Mouse (Mus musculus) heart, postnatal 36 days (tissue): ENCODE measurements around the gene Zfp385c. TPM values are rescaled to one million over a fixed set of nuclear protein-coding genes. Genes with fewer than 3 reads are reported as not detected.
A peak's percentile ranks its signal among the peaks of the same experiment; 100 is the strongest.

Source experiments
- DNase-seq, 2 experiments: peaks; one replicate each; pipeline ENCODE4 v3.0.0; 2021 to 2022
- intact Hi-C: fragments of 180-260 bp; cut with DNase I; formaldehyde crosslinking; loops from one replicate; pipeline ENCODE4 v1.15.1; 2025
- total RNA-seq, 2 experiments: library from RNA; stranded (reverse); gene quantifications; 2 replicates each; pipeline ENCODE4 v1.2.3; 2021

Gene Zfp385c
- total RNA-seq, result under 1 TPM in 1 of 2 experiments, not detected in 1; 0.28 TPM

DNA sequence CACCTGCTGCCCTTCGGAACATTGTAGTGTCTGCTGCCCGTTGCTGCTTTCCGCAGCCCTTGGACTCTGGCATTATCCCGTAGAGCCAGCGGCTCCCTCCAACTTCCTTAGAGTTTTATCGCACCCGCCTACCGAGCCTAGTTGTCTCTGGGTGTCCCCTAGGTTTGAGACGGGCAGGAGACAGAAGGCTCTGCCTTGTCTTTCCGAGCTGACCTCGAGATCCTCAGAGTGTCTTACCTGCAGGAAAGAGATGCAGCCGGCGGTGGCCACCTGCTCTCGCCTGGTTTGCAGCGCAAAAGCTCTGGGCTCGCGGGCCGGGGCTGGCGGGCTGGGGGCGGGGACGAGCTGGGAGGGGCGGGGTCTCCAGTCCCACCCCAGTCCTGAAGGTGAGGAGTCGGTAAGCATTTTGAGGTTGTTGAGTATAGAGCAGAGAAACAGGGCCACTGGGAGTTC is at the start of gene Zfp385c:
Gene Zfp385c (minus strand): TSS at position 292 of the 453 bp plus-strand sequence.
- intact Hi-C loops, result loop anchor here (10.0 kb wide), 1 partner anchor 337 kb away; the partner anchor contains the start of gene Hap1
- no peak for DNase-seq

DNA sequence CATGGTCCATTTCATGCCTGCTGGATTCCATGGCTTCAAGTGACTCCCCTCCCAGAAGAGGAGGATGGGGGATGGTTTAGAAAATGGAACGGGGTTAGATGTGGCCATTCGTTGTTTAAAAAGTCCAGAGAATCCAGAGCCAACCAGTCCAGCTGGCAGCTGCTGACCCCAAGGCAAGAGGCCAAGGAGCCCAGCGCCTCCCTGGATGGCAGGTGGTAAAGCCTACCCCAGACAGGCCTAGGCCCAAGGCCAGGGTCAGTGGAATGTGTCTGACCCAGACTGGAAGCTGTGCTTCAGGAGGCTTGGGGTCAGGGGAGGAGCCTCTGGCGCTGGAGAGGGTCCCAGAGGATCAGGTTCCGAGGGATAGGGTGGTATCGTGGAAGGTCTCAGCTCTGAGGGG is 49.1 kb upstream of the Zfp385c start:
- peak in 1 of 2 experiments; percentile 44 for DNase-seq
- intact Hi-C loops, result no loop called here

- intact Hi-C loops, result no loop called here
Observed at GRCm38 (mm10) chr11:100738749-100739148, 46.5 kb upstream of the Zfp385c start.

GRCm38 (mm10) chr11:100738066-100738604 is 45.9 kb upstream of the Zfp385c start, which contains the start of gene Rab5c:
TSS of gene Rab5c (minus strand) at chr11:100738215.
- peak; percentile 97 for DNase-seq
- intact Hi-C loops, result no loop called here

More at GRCm38 (mm10) chr11:100738749-100739148, 46.5 kb upstream of the Zfp385c start:
- DNase-seq, result no peak

GRCm38 (mm10) chr11:100737105-100737733 is 45.0 kb upstream of the Zfp385c start:
- intact Hi-C loops, result loop anchor here (2.0 kb wide), 1 partner anchor 14 kb away; no protein-coding TSS in a partner anchor
- DNase-seq, result no peak

GRCm38 (mm10) chr11:100736746-100737080 is 44.5 kb upstream of the Zfp385c start:
- intact Hi-C loops, result loop anchor here (2.0 kb wide), 1 partner anchor 14 kb away; no protein-coding TSS in a partner anchor
- no peak for DNase-seq

DNA sequence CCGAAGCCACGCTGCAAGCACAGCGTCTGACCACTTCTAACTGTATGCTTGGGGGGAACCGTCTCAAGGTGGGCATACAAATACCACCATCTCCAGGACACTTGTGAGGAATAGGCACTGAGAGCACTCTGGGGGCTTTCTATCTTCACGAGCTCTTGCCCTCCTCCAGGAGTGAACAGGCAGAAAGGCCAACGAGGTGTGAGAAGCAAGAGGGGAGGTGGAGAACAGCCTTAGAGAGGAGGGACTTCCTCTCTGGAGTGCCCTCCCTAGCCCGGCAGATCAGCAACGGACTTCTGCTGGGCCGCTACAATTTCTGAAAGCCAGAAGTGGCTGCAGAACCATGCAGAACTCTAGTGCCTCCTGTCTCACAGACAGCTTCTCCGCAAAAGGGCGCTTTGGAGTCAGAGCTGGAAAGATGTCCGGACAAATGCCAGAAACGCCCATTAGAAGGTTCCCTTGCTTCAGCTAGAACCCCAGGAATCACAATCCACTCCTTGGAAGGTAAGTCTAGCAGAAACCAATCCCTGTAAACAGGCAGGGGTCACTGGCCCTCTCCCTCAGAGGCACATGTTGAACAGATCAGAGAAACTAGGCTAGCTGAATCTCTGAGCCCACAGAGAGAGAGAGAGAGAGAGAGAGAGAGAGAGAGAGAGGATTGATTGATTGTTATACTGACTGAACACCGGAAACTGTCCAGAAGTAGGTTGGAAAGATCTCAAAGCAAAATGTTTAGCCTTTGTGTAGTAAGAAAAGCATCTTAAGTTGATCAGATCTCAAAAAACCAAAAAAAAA is 43.9 kb upstream of the Zfp385c start:
- no peak for DNase-seq
- intact Hi-C loops, result loop anchor here (2.0 kb wide), 1 partner anchor 13 kb away; no protein-coding TSS in a partner anchor

- intact Hi-C loops, result no loop called here
- no peak for DNase-seq
Observed at GRCm38 (mm10) chr11:100735134-100735865, 43.0 kb upstream of the Zfp385c start.

DNA sequence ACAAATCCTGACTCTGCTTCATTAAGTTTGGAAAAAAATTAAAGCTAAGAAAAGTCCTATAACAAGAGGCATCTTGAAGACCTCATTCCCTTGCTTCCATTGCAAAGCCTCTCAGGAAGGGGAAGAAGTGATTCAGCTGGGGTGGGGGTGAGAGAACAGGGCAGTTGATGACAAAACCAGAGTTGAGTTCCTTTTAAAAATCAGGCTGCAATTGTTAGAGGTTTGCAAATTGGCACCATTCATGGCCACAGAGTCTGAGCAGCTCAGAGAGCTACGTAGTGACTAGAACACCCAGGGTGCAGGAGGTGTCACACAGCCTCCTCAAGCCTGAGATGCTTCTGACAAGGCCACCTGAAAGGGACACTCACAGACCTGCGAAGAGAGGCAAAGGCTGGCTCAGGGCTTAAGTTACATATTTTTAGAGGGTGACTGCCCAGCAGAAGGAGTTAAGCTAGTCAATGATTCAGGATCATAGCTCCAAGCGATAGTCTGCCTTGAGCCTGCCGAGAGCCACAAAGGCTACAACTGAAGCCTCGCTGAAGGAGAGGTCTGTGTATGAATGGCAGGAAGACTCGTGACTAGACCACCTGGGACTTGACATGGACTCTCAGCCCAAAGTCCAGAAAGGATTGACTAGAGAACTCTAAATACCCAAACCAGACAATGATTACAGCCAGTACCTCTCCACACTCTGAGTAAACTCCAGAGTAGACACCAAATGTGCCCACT is 38.4 kb upstream of the Zfp385c start:
- intact Hi-C loops, result no loop called here
- no peak for DNase-seq

GRCm38 (mm10) chr11:100729976-100730375 is 37.7 kb upstream of the Zfp385c start:
- intact Hi-C loops, result no loop called here

DNA sequence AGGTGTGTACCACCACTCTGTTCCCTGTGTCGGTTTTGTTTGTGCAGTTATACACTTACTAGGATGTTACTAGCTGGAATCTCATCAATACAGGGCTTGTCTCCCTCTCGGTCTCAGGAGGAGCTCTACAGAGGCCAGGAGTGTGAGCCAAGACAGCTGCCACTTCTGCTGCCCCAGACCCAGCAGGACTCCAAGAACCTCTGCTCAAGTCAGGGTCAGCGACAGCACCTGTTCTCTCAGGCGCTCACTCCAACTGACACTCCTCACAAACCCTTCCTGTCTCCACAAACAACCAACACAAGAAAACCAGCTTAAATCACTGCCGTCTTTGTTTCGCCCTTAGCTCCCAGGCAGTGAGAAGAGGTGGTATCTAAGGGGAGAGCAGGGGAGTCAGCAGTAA is 36.3 kb upstream of the Zfp385c start:
- intact Hi-C loops, result no loop called here

More at GRCm38 (mm10) chr11:100729976-100730375, 37.7 kb upstream of the Zfp385c start:
- no peak for DNase-seq

DNA sequence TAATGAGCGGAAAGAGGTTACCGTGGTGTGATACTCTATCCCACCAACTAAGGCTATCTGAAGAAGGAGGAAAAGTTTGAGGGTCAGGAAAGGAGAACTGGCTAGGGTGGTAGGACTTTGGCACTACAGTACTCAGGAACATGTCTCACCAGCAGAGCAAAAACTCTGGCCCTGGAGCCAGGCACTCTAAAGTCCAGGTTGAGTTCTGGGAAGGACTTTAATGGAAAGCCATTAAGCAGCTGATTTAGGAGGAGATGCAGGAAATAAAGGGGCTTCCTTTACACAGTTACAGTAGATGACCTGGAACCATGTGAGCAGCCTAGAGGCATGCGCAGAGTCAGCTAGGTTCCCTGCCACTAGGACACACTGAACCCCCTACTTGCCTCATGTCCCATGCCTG is 34.9 kb upstream of the Zfp385c start:
- intact Hi-C loops, result no loop called here
- no peak for DNase-seq

More for the DNA sequence above, 36.3 kb upstream of the Zfp385c start:
- no peak for DNase-seq

DNA sequence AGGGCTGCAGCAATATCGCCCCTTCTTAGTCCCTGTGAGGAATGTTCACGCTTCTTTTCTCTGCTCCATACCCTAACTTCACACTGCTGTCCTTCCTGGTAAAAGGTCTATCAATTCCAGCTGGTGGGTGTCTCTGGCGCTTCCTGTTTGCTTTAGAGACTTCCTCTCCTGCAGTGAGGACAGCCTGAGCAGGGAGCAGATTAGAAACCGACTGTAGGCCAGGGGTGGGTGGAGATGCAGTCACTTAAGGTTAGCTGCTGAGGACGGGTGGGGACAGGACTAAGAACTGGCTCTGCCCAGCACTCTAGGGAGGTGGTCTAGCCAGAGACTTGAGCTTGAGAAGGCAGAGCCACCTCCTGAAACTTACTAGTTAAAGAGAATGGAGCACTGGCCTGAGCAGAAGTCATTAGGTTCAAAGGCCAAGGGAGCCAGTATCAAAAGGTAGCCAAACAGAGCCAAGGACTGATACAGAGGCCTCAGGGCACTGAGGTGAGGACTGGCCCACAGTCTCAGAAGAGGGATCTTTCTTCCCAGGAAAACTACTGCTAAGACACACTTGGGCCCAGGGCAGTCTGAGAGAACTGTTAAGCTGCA is 32.8 kb upstream of the Zfp385c start:
- DNase-seq, result peak in 1 of 2 experiments; percentile 52
- intact Hi-C loops, result loop anchor here (5.0 kb wide), 1 partner anchor 217 kb away; no protein-coding TSS in a partner anchor

DNA sequence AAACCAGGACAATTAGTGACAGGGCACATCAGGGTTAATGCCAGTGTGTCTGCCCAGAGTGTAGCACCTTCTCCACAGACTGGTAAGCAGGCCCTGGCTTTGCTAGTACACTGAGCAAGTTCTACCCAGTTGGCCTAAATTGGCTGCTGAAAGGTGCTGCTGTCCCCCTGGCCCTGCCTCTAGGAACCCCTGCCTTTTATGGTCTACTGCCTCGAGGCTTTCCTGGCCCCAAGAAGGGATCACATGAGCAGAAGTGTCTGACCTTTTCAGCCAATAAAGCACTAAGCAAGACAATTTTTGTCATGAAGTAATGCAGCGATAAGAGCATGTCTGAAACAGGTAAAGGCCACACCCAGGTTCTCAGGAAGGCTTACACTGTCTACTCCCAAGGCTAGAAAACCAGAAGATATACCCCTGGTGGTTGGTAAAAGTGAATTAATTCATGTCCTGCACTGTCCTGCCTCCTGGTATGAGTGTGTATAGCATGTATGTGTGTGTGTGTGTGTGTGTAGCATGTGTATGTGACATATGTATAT is 30.3 kb upstream of the Zfp385c start:
- DNase-seq, result no peak
- intact Hi-C loops, result loop anchor here (2.0 to 5.0 kb wide), 2 partner anchors 14 to 220 kb away; no protein-coding TSS in a partner anchor

DNA sequence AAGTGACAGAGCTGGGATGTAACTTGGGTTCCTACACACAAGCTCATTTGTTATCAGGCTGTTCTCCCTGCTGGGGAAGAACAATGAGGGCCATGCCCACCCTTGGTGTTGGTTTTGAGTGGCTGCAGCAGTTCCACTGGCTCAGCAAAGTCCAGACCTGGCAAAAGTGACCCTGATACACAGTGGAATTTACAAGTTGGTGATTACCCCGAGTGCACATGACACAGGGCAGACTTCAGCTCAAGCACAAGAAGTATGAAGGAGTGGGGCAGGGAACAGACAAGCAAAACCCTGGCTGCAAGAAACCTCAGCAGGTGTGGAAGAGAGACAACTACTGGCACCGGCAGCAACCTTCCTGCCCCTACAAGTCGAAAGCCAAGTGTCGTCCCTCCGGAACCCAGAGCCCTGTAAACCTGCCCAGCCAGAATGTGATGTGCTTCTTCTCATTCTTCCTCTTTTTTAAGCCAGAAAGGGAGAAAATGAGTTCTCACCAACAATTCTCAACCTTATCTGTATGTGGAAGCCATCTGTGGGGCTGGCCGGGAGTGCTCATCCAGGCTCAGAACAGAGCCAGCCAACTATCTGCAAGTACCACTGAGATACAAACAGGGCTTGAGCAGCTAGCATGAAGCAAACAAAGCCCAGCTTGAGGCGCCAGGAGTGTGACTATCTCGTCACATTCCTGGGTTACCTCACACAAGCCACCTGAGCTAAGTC is 29.7 kb upstream of the Zfp385c start:
- intact Hi-C loops, result loop anchor here (2.0 to 5.0 kb wide), 2 partner anchors 15 to 220 kb away; no protein-coding TSS in a partner anchor
- no peak for DNase-seq

- DNase-seq, result no peak
- intact Hi-C loops, result loop anchor here (5.0 kb wide), 1 partner anchor 221 kb away; no protein-coding TSS in a partner anchor
Observed at GRCm38 (mm10) chr11:100721254-100721653, 29.0 kb upstream of the Zfp385c start.

DNA sequence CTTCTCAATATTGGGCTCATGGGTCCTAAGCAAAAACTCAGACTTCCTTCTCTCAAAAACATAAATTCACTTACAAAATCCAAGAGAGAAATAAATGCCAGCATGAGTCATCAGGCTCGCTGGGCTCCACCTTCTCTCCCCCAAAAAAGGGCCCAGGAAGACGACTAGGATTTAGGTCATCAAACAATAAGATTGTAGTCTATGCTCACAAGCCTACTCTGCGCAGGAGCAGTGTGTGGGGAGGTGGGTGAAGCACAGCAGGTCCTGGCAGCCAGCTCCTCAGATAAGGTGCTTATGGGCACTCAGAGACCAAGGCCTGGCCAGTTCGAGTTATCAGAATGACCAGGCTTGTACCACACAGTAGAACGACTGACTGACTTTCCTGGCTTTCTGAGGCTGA is 28.1 kb upstream of the Zfp385c start:
- intact Hi-C loops, result loop anchor here (5.0 kb wide), 1 partner anchor 222 kb away; no protein-coding TSS in a partner anchor

GRCm38 (mm10) chr11:100719893-100720292 is 27.6 kb upstream of the Zfp385c start:
- no peak for DNase-seq
- intact Hi-C loops, result loop anchor here (5.0 to 10.0 kb wide), 5 partner anchors 142 to 345 kb away; no protein-coding TSS in a partner anchor

More for the DNA sequence above, 28.1 kb upstream of the Zfp385c start:
- no peak for DNase-seq
